Comparison of ENCODE assay signal across 9 mouse cellular contexts in genomic region chr17:45557246-45557824, GRCm38 (mm10). TPM values are rescaled to one million over a fixed set of nuclear protein-coding genes. Genes with fewer than 3 reads are reported as not detected.
DNase-seq lines count a peak whose midpoint lies in the region; ATAC-seq lines count a peak whose summit lies in the region.
"Had no signal": no experiment of that assay in that cellular context is flagged by ENCODE, and none has a peak within 500 bp of the region (broad histone marks: within the 10 kb centered on the region; RNA-seq: fewer than 3 reads in every experiment).

No protein-coding gene starts in this region.

- peaks cover 7% of the 10 kb centered on the region for H3K4me1 ChIP-seq in lung, embryonic 15.5 days
- H3K4me1 ChIP-seq in intestine, embryonic 15.5 days (replicated peaks), result peaks cover 13% of the 10 kb centered on the region; the same call in 1 of the 2 replicates
- peaks cover 4% of the 10 kb centered on the region; the same call in 1 of the 2 replicates for H3K4me1 ChIP-seq in stomach, embryonic 16.5 days (ENCODE audit: control insufficient read depth, insufficient read depth, low read length)

- no peak overlapping the region for H3K4me3 ChIP-seq in lung, embryonic 15.5 days
- 0 out of 2 replicates have a peak overlapping the region, but pooled peaks have one; percentile 4 for H3K4me3 ChIP-seq in intestine, embryonic 15.5 days (replicated peaks)
- peak overlapping the region; percentile 18 for H3K4me3 ChIP-seq in stomach, embryonic 16.5 days (replicated peaks; ENCODE audit: low read length)

- ATAC-seq in lung, embryonic 15.5 days (ENCODE audit: borderline replicate concordance, extremely low read depth, low FRiP score, low TSS enrichment), result no peak
- no peak for ATAC-seq in intestine, embryonic 15.5 days
- ATAC-seq in stomach, embryonic 16.5 days (ENCODE audit: insufficient read depth, low FRiP score), result no peak

- no peak overlapping the region for H3K27ac ChIP-seq in lung, embryonic 15.5 days
- H3K27ac ChIP-seq in intestine, embryonic 15.5 days, result no peak overlapping the region
- no peak overlapping the region for H3K27ac ChIP-seq in stomach, embryonic 16.5 days (ENCODE audit: low read length)

- H3K4me2 ChIP-seq in lung, embryonic 15.5 days, result peak overlapping the region; percentile 94; the same call in 1 of the 2 replicates
- peak overlapping the region; percentile 86; the same call in 1 of the 2 replicates for H3K4me2 ChIP-seq in intestine, embryonic 15.5 days (replicated peaks)
- peak overlapping the region; percentile 12; the same call in 1 of the 2 replicates for H3K4me2 ChIP-seq in stomach, embryonic 16.5 days (ENCODE audit: low read depth, low read length)

- DNase-seq in cerebellum, adult 11-12 months, result peak; percentile 45
- DNase-seq in cerebellum, adult 8-10 months, result no peak
- no peak for DNase-seq in lung, adult 18-20 months
- DNase-seq in gastrocnemius, postnatal 14 days, result no peak
- no peak for DNase-seq in right cerebral cortex, postnatal 10 days (ENCODE audit: low spot score in 2 of 2)

- no peak overlapping the region for H3K9ac ChIP-seq in lung, embryonic 15.5 days
- peak overlapping the region; percentile 8; the same call in 1 of the 2 replicates for H3K9ac ChIP-seq in intestine, embryonic 15.5 days
- H3K9ac ChIP-seq in stomach, embryonic 16.5 days (ENCODE audit: low read length), result peak overlapping the region; percentile 31

- peaks cover 28% of the 10 kb centered on the region for H3K27me3 ChIP-seq in lung, embryonic 15.5 days
- H3K27me3 ChIP-seq in intestine, embryonic 15.5 days (replicated peaks), result peaks cover 8% of the 10 kb centered on the region
- H3K27me3 ChIP-seq in stomach, embryonic 16.5 days (ENCODE audit: control insufficient read depth, insufficient read depth, low read length), result peaks cover 9% of the 10 kb centered on the region

- no peaks in the 10 kb centered on the region for H3K9me3 ChIP-seq in lung, embryonic 15.5 days
- no peaks in the 10 kb centered on the region for H3K9me3 ChIP-seq in intestine, embryonic 15.5 days
- no peaks in the 10 kb centered on the region for H3K9me3 ChIP-seq in stomach, embryonic 16.5 days (replicated peaks; ENCODE audit: control insufficient read depth, low read length)

- no peaks in the 10 kb centered on the region for H3K36me3 ChIP-seq in lung, embryonic 15.5 days
- no peaks in the 10 kb centered on the region for H3K36me3 ChIP-seq in intestine, embryonic 15.5 days
- no peaks in the 10 kb centered on the region for H3K36me3 ChIP-seq in stomach, embryonic 16.5 days (ENCODE audit: control insufficient read depth, insufficient read depth, low read length)

- intact Hi-C loops in gastrocnemius, postnatal 14 days (cut with DNase I; ENCODE audit: low total_unique reads), result no loop called here

- 56% methylated on average over 7 of the region's 7 CpGs for WGBS in lung, embryonic 15.5 days
- WGBS in intestine, embryonic 15.5 days, result 65% methylated on average over 7 of the region's 7 CpGs
- 53% methylated on average over 6 of the region's 7 CpGs for WGBS in stomach, embryonic 16.5 days

RNA-seq across cellular contexts. Expression of gene Nfkbie, which starts 1.8 kb away (rescaled TPM):
- 3.0 and 5.0 TPM in 2 replicates for polyA plus RNA-seq in lung, embryonic 15.5 days (2015; fragmentation: Nextera tagmentation; extraction: Ambion mirVana)
- 4.8 and 4.9 TPM in 2 replicates for polyA plus RNA-seq in intestine, embryonic 15.5 days (2015; fragmentation: Nextera tagmentation; extraction: Ambion mirVana)
- 4.2 and 4.4 TPM in 2 replicates for polyA plus RNA-seq in stomach, embryonic 16.5 days (2015; fragmentation: Nextera tagmentation; extraction: Ambion mirVana)
- 1 to 10 TPM; 1.1 to 1.4 TPM for total RNA-seq in gastrocnemius, postnatal 14 days (2021)

RNA-seq across cellular contexts. Expression of gene Slc35b2, which starts 6.3 kb away (rescaled TPM):
- polyA plus RNA-seq in lung, embryonic 15.5 days (2015; fragmentation: Nextera tagmentation; extraction: Ambion mirVana), result 137 and 141 TPM in 2 replicates
- 124 and 128 TPM in 2 replicates for polyA plus RNA-seq in intestine, embryonic 15.5 days (2015; fragmentation: Nextera tagmentation; extraction: Ambion mirVana)
- 115 and 117 TPM in 2 replicates for polyA plus RNA-seq in stomach, embryonic 16.5 days (2015; fragmentation: Nextera tagmentation; extraction: Ambion mirVana)
- 10 to 100 TPM; 25.6 to 28.6 TPM for total RNA-seq in gastrocnemius, postnatal 14 days (2021)

RNA-seq across cellular contexts. Expression of gene Tmem151b, which starts 7.9 kb away (rescaled TPM):
- 1.7 and 2.0 TPM in 2 replicates for polyA plus RNA-seq in lung, embryonic 15.5 days (2015; fragmentation: Nextera tagmentation; extraction: Ambion mirVana)
- 2.5 and 2.7 TPM in 2 replicates for polyA plus RNA-seq in intestine, embryonic 15.5 days (2015; fragmentation: Nextera tagmentation; extraction: Ambion mirVana)
- polyA plus RNA-seq in stomach, embryonic 16.5 days (2015; fragmentation: Nextera tagmentation; extraction: Ambion mirVana), result 2.1 and 2.2 TPM in 2 replicates
- total RNA-seq in gastrocnemius, postnatal 14 days (2021), result under 1 TPM in 1 of 2 experiments, not detected in 1; 0.06 TPM

RNA-seq across cellular contexts. Expression of gene Hsp90ab1, which starts 15.7 kb away (rescaled TPM):
- polyA plus RNA-seq in lung, embryonic 15.5 days (2015; fragmentation: Nextera tagmentation; extraction: Ambion mirVana), result 1,572 and 1,619 TPM in 2 replicates
- 1,578 and 1,609 TPM in 2 replicates for polyA plus RNA-seq in intestine, embryonic 15.5 days (2015; fragmentation: Nextera tagmentation; extraction: Ambion mirVana)
- 1,400 and 1,468 TPM in 2 replicates for polyA plus RNA-seq in stomach, embryonic 16.5 days (2015; fragmentation: Nextera tagmentation; extraction: Ambion mirVana)
- 100 to 1,000 TPM; 735 to 778 TPM for total RNA-seq in gastrocnemius, postnatal 14 days (2021)

RNA-seq across cellular contexts. Expression of gene Tcte1, which starts 34.1 kb away (rescaled TPM):
- 0.82 and 0.94 TPM in 2 replicates for polyA plus RNA-seq in lung, embryonic 15.5 days (2015; fragmentation: Nextera tagmentation; extraction: Ambion mirVana)
- polyA plus RNA-seq in intestine, embryonic 15.5 days (2015; fragmentation: Nextera tagmentation; extraction: Ambion mirVana), result 0.13 and 0.33 TPM in 2 replicates
- polyA plus RNA-seq in stomach, embryonic 16.5 days (2015; fragmentation: Nextera tagmentation; extraction: Ambion mirVana), result 0.25 and 0.28 TPM in 2 replicates
- total RNA-seq in gastrocnemius, postnatal 14 days (2021), result not detected
- polyA plus RNA-seq: C2C12 had no signal

Comparison
In these comparisons a context has a peak if more than half of its experiments do, and no peak if none do; other contexts are left out.
1. H3K4me2 ChIP-seq: peak in every context shown above with its lines; median percentile 94 in lung, embryonic 15.5 days; 86 in intestine, embryonic 15.5 days; 12 in stomach, embryonic 16.5 days.